Mouse (Mus musculus) neutrophil, adult 5-6 weeks (primary cell): ENCODE results near the gene Aknad1. TPM values are rescaled to one million over a fixed set of nuclear protein-coding genes. Genes with fewer than 3 reads are reported as not detected.

Source experiments
- ATAC-seq: fragments of 151-379, 151-347 bp; 2 replicates; pipeline ENCODE4 v1.8.0; 2017; ENCODE audit warnings: mild to moderate bottlenecking, moderate TSS enrichment; ENCODE audit not compliant: insufficient number of reproducible peaks, poor library complexity, low FRiP score, severe bottlenecking; ENCODE audit errors: extremely low read depth
- total RNA-seq: library from RNA; stranded (forward); fragments of 200-1000 nt; gene quantifications from 2 replicates; pipeline ENCODE4 v1.2.3, GENCODE M21; 2017

Aknad1 gene
- total RNA-seq, 1 experiment from 2014 or later = not detected

- ATAC-seq = no peak
Measured at GRCm38 (mm10) chr3:108778761-108779540, 39.5 kb downstream of the Aknad1 start.

GRCm38 (mm10) chr3:108781238-108781883 lies 41.9 kb downstream of the Aknad1 start:
- ATAC-seq = no peak

- no peak for ATAC-seq
Measured at GRCm38 (mm10) chr3:108781884-108782270, 42.4 kb downstream of the Aknad1 start.

- ATAC-seq = no peak
Measured at GRCm38 (mm10) chr3:108782364-108782895, 43.0 kb downstream of the Aknad1 start.

- ATAC-seq = no peak
Measured at GRCm38 (mm10) chr3:108786520-108786919, 47.1 kb downstream of the Aknad1 start.

GRCm38 (mm10) chr3:108787754-108788454 lies 48.4 kb downstream of the Aknad1 start:
- ATAC-seq = no peak

- no peak for ATAC-seq
Measured at GRCm38 (mm10) chr3:108788455-108788794, 49.0 kb downstream of the Aknad1 start.

GRCm38 (mm10) chr3:108789299-108789698 lies 49.8 kb downstream of the Aknad1 start:
- no peak for ATAC-seq

GRCm38 (mm10) chr3:108790499-108790898 lies 51.0 kb downstream of the Aknad1 start:
- ATAC-seq = no peak

- ATAC-seq = no peak
Measured at GRCm38 (mm10) chr3:108791054-108791706, 51.7 kb downstream of the Aknad1 start.

- no peak for ATAC-seq
Measured at GRCm38 (mm10) chr3:108792420-108792819, 53.0 kb downstream of the Aknad1 start.

- ATAC-seq = no peak
Measured at GRCm38 (mm10) chr3:108794780-108795179, 55.3 kb downstream of the Aknad1 start.

- ATAC-seq = no peak
Measured at GRCm38 (mm10) chr3:108795554-108796299, 56.3 kb downstream of the Aknad1 start.

- no peak for ATAC-seq
Measured at GRCm38 (mm10) chr3:108796386-108796785, 56.9 kb downstream of the Aknad1 start.

- ATAC-seq = peak; percentile 79
Measured at GRCm38 (mm10) chr3:108797723-108798122, 58.3 kb downstream of the Aknad1 start.

- ATAC-seq = no peak
Measured at GRCm38 (mm10) chr3:108798375-108798774, 58.9 kb downstream of the Aknad1 start.

GRCm38 (mm10) chr3:108805622-108806021 lies 66.2 kb downstream of the Aknad1 start:
- ATAC-seq = no peak

- ATAC-seq = no peak
Measured at GRCm38 (mm10) chr3:108810747-108811263, 71.3 kb downstream of the Aknad1 start.
